ENCODE assay signal across 8 mouse cellular contexts in genomic region chr3:152346633-152347141, GRCm38 (mm10). TPM values are rescaled to one million over a fixed set of nuclear protein-coding genes. Genes with fewer than 3 reads are reported as not detected.
DNase-seq lines count a peak whose midpoint lies in the region; ATAC-seq and TF ChIP-seq lines count a peak whose summit lies in the region.

No protein-coding gene starts in this region.

- no peak for TF ChIP-seq CTCF in kidney, postnatal 0 days (IDR thresholded peaks at IDR 0.05; ENCODE audit: low read depth)
- TF ChIP-seq CTCF in small intestine, adult 2 months (IDR thresholded peaks at IDR 0.05; ENCODE audit: extremely low read depth, insufficient read length, insufficient replicate concordance, low read depth, low read length) = no peak

- H3K4me2 ChIP-seq in embryonic facial prominence, embryonic 12.5 days (replicated peaks) = peak overlapping the region; percentile 49
- H3K4me2 ChIP-seq in heart, embryonic 13.5 days = peak overlapping the region; percentile 76
- H3K4me2 ChIP-seq in kidney, postnatal 0 days (ENCODE audit: low read length) = peak overlapping the region; percentile 52

- H3K9ac ChIP-seq in embryonic facial prominence, embryonic 12.5 days = peak overlapping the region; percentile 82
- H3K9ac ChIP-seq in heart, embryonic 13.5 days = peak overlapping the region; percentile 97
- H3K9ac ChIP-seq in kidney, postnatal 0 days (ENCODE audit: low read depth, low read length) = peak overlapping the region; percentile 83

- H3K4me3 ChIP-seq in embryonic facial prominence, embryonic 12.5 days = peak overlapping the region; percentile 63
- H3K4me3 ChIP-seq in heart, embryonic 13.5 days = peak overlapping the region; percentile 85
- peak overlapping the region; percentile 56 for H3K4me3 ChIP-seq in kidney, postnatal 0 days (replicated peaks; ENCODE audit: low read depth, low read length)
- H3K4me3 ChIP-seq in small intestine, adult 2 months (ENCODE audit: low read depth, low read length) = peak overlapping the region; percentile 84

- WGBS in embryonic facial prominence, embryonic 12.5 days = under 1% methylated on average over 36 of the region's 54 CpGs
- under 1% methylated on average over 31 of the region's 54 CpGs for WGBS in heart, embryonic 13.5 days
- WGBS in kidney, postnatal 0 days = 0% methylated on average over 30 of the region's 54 CpGs
- WGBS in small intestine, adult 2 months = 1% methylated on average over 45 of the region's 54 CpGs

- peak; percentile 38 to 49 for DNase-seq in left cerebral cortex, adult 18-20 months (ENCODE audit: low spot score in 2 of 2)
- DNase-seq in left cerebral cortex, adult 11 months (ENCODE audit: low spot score) = no peak
- peak; percentile 2 for DNase-seq in T-cell, adult 2 months (ENCODE audit: low spot score)
- DNase-seq in kidney, postnatal 0 days (ENCODE audit: low spot score) = peak; percentile 43
- peak; percentile 63 for DNase-seq in lung, postnatal 10 days

- no peaks in the 10 kb centered on the region for H3K27me3 ChIP-seq in embryonic facial prominence, embryonic 12.5 days
- H3K27me3 ChIP-seq in heart, embryonic 13.5 days (replicated peaks) = no peaks in the 10 kb centered on the region
- H3K27me3 ChIP-seq in kidney, postnatal 0 days (ENCODE audit: insufficient read depth, low read length) = no peaks in the 10 kb centered on the region
- no peaks in the 10 kb centered on the region for H3K27me3 ChIP-seq in small intestine, adult 2 months (ENCODE audit: control insufficient read depth, insufficient read depth, low read length)

- no peaks in the 10 kb centered on the region for H3K9me3 ChIP-seq in embryonic facial prominence, embryonic 12.5 days
- H3K9me3 ChIP-seq in heart, embryonic 13.5 days = no peaks in the 10 kb centered on the region
- no peaks in the 10 kb centered on the region for H3K9me3 ChIP-seq in kidney, postnatal 0 days (replicated peaks; ENCODE audit: low read length)

- peak; percentile 52; the same call in 1 of the 2 replicates for ATAC-seq in embryonic facial prominence, embryonic 12.5 days (ENCODE audit: insufficient number of reproducible peaks, insufficient read depth, low FRiP score, low TSS enrichment)
- ATAC-seq in heart, embryonic 13.5 days (ENCODE audit: extremely low read depth, insufficient number of reproducible peaks, low FRiP score, low TSS enrichment) = no peak
- no peak; the same call in none of the 2 replicates for ATAC-seq in kidney, postnatal 0 days (replicated peaks; ENCODE audit: low FRiP score, low read depth)

- peaks cover 21% of the 10 kb centered on the region for H3K4me1 ChIP-seq in embryonic facial prominence, embryonic 12.5 days
- H3K4me1 ChIP-seq in heart, embryonic 13.5 days = peaks cover 43% of the 10 kb centered on the region
- peaks cover 4% of the 10 kb centered on the region; the same call in 1 of the 2 replicates for H3K4me1 ChIP-seq in kidney, postnatal 0 days (replicated peaks; ENCODE audit: insufficient read depth, low read length)
- H3K4me1 ChIP-seq in small intestine, adult 2 months (ENCODE audit: control insufficient read depth, insufficient read depth, insufficient read length, low read length) = peaks cover 16% of the 10 kb centered on the region

- TF ChIP-seq POLR2A in small intestine, adult 2 months (IDR thresholded peaks at IDR 0.05; ENCODE audit: low read depth, low read length) = no peak

- H3K27ac ChIP-seq in embryonic facial prominence, embryonic 12.5 days = peak overlapping the region; percentile 65; the same call in 1 of the 2 replicates
- H3K27ac ChIP-seq in heart, embryonic 13.5 days (replicated peaks) = peak overlapping the region; percentile 85
- H3K27ac ChIP-seq in kidney, postnatal 0 days = peak overlapping the region; percentile 65; the same call in 1 of the 2 replicates
- H3K27ac ChIP-seq in small intestine, adult 2 months (ENCODE audit: insufficient read depth, low read depth, low read length) = peak overlapping the region; percentile 52

- peaks cover 6% of the 10 kb centered on the region; the same call in 1 of the 2 replicates for H3K36me3 ChIP-seq in embryonic facial prominence, embryonic 12.5 days
- H3K36me3 ChIP-seq in heart, embryonic 13.5 days = peaks cover 6% of the 10 kb centered on the region; the same call in 1 of the 2 replicates
- no peaks in the 10 kb centered on the region for H3K36me3 ChIP-seq in kidney, postnatal 0 days (ENCODE audit: insufficient read depth, low read length)
- no peaks in the 10 kb centered on the region; the same call in 1 of the 2 replicates for H3K36me3 ChIP-seq in small intestine, adult 2 months (ENCODE audit: control insufficient read depth, insufficient read depth, low read length)

RNA-seq across cellular contexts. Expression of gene Usp33, which starts 0.4 kb away (rescaled TPM):
- total RNA-seq in left cerebral cortex, adult 18-20 months (2021) = 100 to 1,000 TPM; 130 to 137 TPM
- 51.1 and 56.7 TPM in 2 replicates for polyA plus RNA-seq in embryonic facial prominence, embryonic 12.5 days (2016; fragmentation: Nextera tagmentation; extraction: Ambion mirVana)
- 25.5 and 28.2 TPM in 2 replicates for polyA plus RNA-seq in heart, embryonic 13.5 days (2015; fragmentation: Nextera tagmentation; extraction: Ambion mirVana)
- 30.5 and 30.7 TPM in 2 replicates for polyA plus RNA-seq in kidney, postnatal 0 days (2015; fragmentation: Nextera tagmentation; extraction: Ambion mirVana)
- polyA plus RNA-seq in small intestine, adult 2 months (2012; rRNA removed) = 6.5 and 12.4 TPM in 2 replicates

RNA-seq across cellular contexts. Expression of gene Miga1, which starts 6.5 kb away (rescaled TPM):
- 10 to 100 TPM; 81.7 to 87.4 TPM for total RNA-seq in left cerebral cortex, adult 18-20 months (2021)
- 24.7 and 24.8 TPM in 2 replicates for polyA plus RNA-seq in embryonic facial prominence, embryonic 12.5 days (2016; fragmentation: Nextera tagmentation; extraction: Ambion mirVana)
- 10.8 and 12.0 TPM in 2 replicates for polyA plus RNA-seq in heart, embryonic 13.5 days (2015; fragmentation: Nextera tagmentation; extraction: Ambion mirVana)
- 14.4 and 14.6 TPM in 2 replicates for polyA plus RNA-seq in kidney, postnatal 0 days (2015; fragmentation: Nextera tagmentation; extraction: Ambion mirVana)
- 2.9 and 6.7 TPM in 2 replicates for polyA plus RNA-seq in small intestine, adult 2 months (2012; rRNA removed)

RNA-seq across cellular contexts. Expression of gene Zzz3, which starts 48.6 kb away (rescaled TPM):
- total RNA-seq in left cerebral cortex, adult 18-20 months (2021) = 10 to 100 TPM; 52.7 to 52.9 TPM
- polyA plus RNA-seq in embryonic facial prominence, embryonic 12.5 days (2016; fragmentation: Nextera tagmentation; extraction: Ambion mirVana) = 55.9 and 58.4 TPM in 2 replicates
- 29.5 and 31.0 TPM in 2 replicates for polyA plus RNA-seq in heart, embryonic 13.5 days (2015; fragmentation: Nextera tagmentation; extraction: Ambion mirVana)
- polyA plus RNA-seq in kidney, postnatal 0 days (2015; fragmentation: Nextera tagmentation; extraction: Ambion mirVana) = 44.4 and 46.3 TPM in 2 replicates
- 8.3 and 13.3 TPM in 2 replicates for polyA plus RNA-seq in small intestine, adult 2 months (2012; rRNA removed)
